Mouse (Mus musculus): ENCODE data around the gene Slc24a3.

- no peak for TF ChIP-seq CTCF (IDR thresholded peaks at IDR 0.05 in 2 of 3, conservative IDR thresholded peaks at IDR 0.05 in 1 of 3; ENCODE audit: control insufficient read depth in 1 of 3, insufficient read depth in 1 of 3, low read depth in 2 of 3, low read length in 3 of 3, poor library complexity in 1 of 3, severe bottlenecking in 1 of 3)
- no peak for TF ChIP-seq EP300 (IDR thresholded peaks at IDR 0.05; ENCODE audit: low read depth in 1 of 2, low read length in 2 of 2)
- TF ChIP-seq BHLHE40 (IDR thresholded peaks at IDR 0.05; ENCODE audit: borderline replicate concordance, low read depth, low read length), result no peak
- no peak for TF ChIP-seq NRF1 (IDR thresholded peaks at IDR 0.05; ENCODE audit: insufficient read depth, low read depth, low read length, poor library complexity, severe bottlenecking)
Observed at GRCm38 (mm10) chr2:145307231-145307883, 139.8 kb downstream of the Slc24a3 start.
